27 mouse cellular contexts compared by ENCODE assay signal in genomic region chr9:52371296-52371695, GRCm38 (mm10).
DNase-seq lines count a peak whose midpoint lies in the region; ATAC-seq lines count a peak whose summit lies in the region.
"Had no signal": no experiment of that assay in that cellular context is flagged by ENCODE, and none has a peak within 500 bp of the region (broad histone marks: within the 10 kb centered on the region; RNA-seq: fewer than 3 reads in every experiment).

No protein-coding gene starts in this region.

- no peaks in the 10 kb centered on the region for H3K4me1 ChIP-seq in embryonic facial prominence, embryonic 14.5 days (ENCODE audit: control insufficient read depth, insufficient read depth, low read length)
- peaks cover 8% of the 10 kb centered on the region; the same call in 1 of the 2 replicates for H3K4me1 ChIP-seq in forebrain, embryonic 14.5 days (ENCODE audit: control insufficient read depth, insufficient read depth, low read length)
- H3K4me1 ChIP-seq: embryonic facial prominence, embryonic 12.5 days; embryonic facial prominence, embryonic 15.5 days had no signal

- peak; percentile 45 for DNase-seq in retina, embryonic 14.5 days (ENCODE audit: low spot score)
- no peak for DNase-seq in retina, postnatal 1 day
- DNase-seq in Muller cell, postnatal 12 days (ENCODE audit: inconsistent ontology term), result peak; percentile 82
- DNase-seq in embryonic facial prominence, embryonic 14.5 days (ENCODE audit: low spot score), result peak; percentile 47
- no peak for DNase-seq in forebrain, embryonic 14.5 days (ENCODE audit: low spot score)
- no peak for DNase-seq in layer of hippocampus, postnatal 25 days (ENCODE audit: extremely low spot score in 1 of 2, low spot score in 1 of 2)
- DNase-seq: adrenal gland, adult 8-10 months; adrenal gland, postnatal 14 days; adrenal gland, postnatal 36 days; B cell, adult 2 months; cerebellum, adult 11-12 months; cerebellum, adult 2 months; cerebellum, adult 9-10 months; cerebellum, postnatal 10 days; cerebellum, postnatal 25 days; forebrain, postnatal 0 days had no signal

- H3K27me3 ChIP-seq in embryonic facial prominence, embryonic 14.5 days (replicated peaks; ENCODE audit: control insufficient read depth, insufficient read depth, low read length), result 0 out of 2 replicates have a peak, but pooled peaks cover 2% of the 10 kb centered on the region
- no peaks in the 10 kb centered on the region for H3K27me3 ChIP-seq in forebrain, embryonic 14.5 days (replicated peaks; ENCODE audit: control insufficient read depth, insufficient read depth, low read length)
- H3K27me3 ChIP-seq: CH12.LX; embryonic facial prominence, embryonic 12.5 days; embryonic facial prominence, embryonic 15.5 days; forebrain, embryonic 12.5 days; forebrain, embryonic 15.5 days had no signal

- no peaks in the 10 kb centered on the region for H3K9me3 ChIP-seq in embryonic facial prominence, embryonic 14.5 days (ENCODE audit: control insufficient read depth, low read length)
- no peaks in the 10 kb centered on the region for H3K9me3 ChIP-seq in forebrain, embryonic 14.5 days (replicated peaks; ENCODE audit: control insufficient read depth, low read length)
- H3K9me3 ChIP-seq: embryonic facial prominence, embryonic 12.5 days; embryonic facial prominence, embryonic 15.5 days; forebrain, embryonic 10.5 days; forebrain, embryonic 12.5 days; forebrain, embryonic 15.5 days; G1E had no signal

- H3K36me3 ChIP-seq in embryonic facial prominence, embryonic 14.5 days (ENCODE audit: control insufficient read depth, insufficient read depth, low read length), result no peaks in the 10 kb centered on the region
- no peaks in the 10 kb centered on the region for H3K36me3 ChIP-seq in forebrain, embryonic 14.5 days (ENCODE audit: control insufficient read depth, insufficient read depth, low read length)
- H3K36me3 ChIP-seq: embryonic facial prominence, embryonic 12.5 days; embryonic facial prominence, embryonic 15.5 days; forebrain, embryonic 10.5 days; forebrain, embryonic 12.5 days; forebrain, embryonic 15.5 days; G1E had no signal

- no peak overlapping the region for H3K4me2 ChIP-seq in embryonic facial prominence, embryonic 14.5 days (ENCODE audit: low read depth, low read length)
- H3K4me2 ChIP-seq in forebrain, embryonic 14.5 days (ENCODE audit: low read length), result no peak overlapping the region
- H3K4me2 ChIP-seq: embryonic facial prominence, embryonic 12.5 days; embryonic facial prominence, embryonic 15.5 days; forebrain, embryonic 12.5 days; forebrain, embryonic 15.5 days had no signal

- no peak overlapping the region for H3K27ac ChIP-seq in embryonic facial prominence, embryonic 14.5 days (replicated peaks; ENCODE audit: low read depth, low read length)
- H3K27ac ChIP-seq in forebrain, embryonic 14.5 days (ENCODE audit: low read depth, low read length), result no peak overlapping the region
- H3K27ac ChIP-seq: embryonic facial prominence, embryonic 12.5 days; embryonic facial prominence, embryonic 15.5 days; forebrain, embryonic 10.5 days; forebrain, embryonic 12.5 days; forebrain, embryonic 15.5 days had no signal

- no peak overlapping the region for H3K9ac ChIP-seq in embryonic facial prominence, embryonic 14.5 days (ENCODE audit: low read depth, low read length)
- no peak overlapping the region for H3K9ac ChIP-seq in forebrain, embryonic 14.5 days (ENCODE audit: low read length)
- H3K9ac ChIP-seq: embryonic facial prominence, embryonic 12.5 days; embryonic facial prominence, embryonic 15.5 days; forebrain, embryonic 12.5 days; forebrain, embryonic 15.5 days; forebrain, postnatal 0 days had no signal

- WGBS in embryonic facial prominence, embryonic 14.5 days, result 86% methylated on average over 1 of the region's 1 CpGs
- WGBS in forebrain, embryonic 14.5 days, result 93% methylated on average over 1 of the region's 1 CpGs

- no peak for ATAC-seq in embryonic facial prominence, embryonic 14.5 days (ENCODE audit: low read depth)
- ATAC-seq in forebrain, embryonic 14.5 days, result no peak
- ATAC-seq: activated CD4-positive, CD25-positive, alpha-beta regulatory T cell, adult 4 months; CD4-positive, CD25-positive, alpha-beta regulatory T cell, adult 4 months; forebrain, embryonic 15.5 days; forebrain, postnatal 0 days; Patski had no signal

- H3K4me3 ChIP-seq in embryonic facial prominence, embryonic 14.5 days (ENCODE audit: low read depth, low read length), result no peak overlapping the region
- H3K4me3 ChIP-seq in forebrain, embryonic 14.5 days (ENCODE audit: low read depth, low read length), result no peak overlapping the region
- H3K4me3 ChIP-seq: embryonic facial prominence, embryonic 12.5 days; embryonic facial prominence, embryonic 15.5 days; erythroblast, embryonic 14.5 days; forebrain, embryonic 10.5 days; forebrain, embryonic 12.5 days; forebrain, embryonic 15.5 days had no signal

Comparison
In these comparisons a context has a peak if more than half of its experiments do, and no peak if none do; other contexts are left out.
1. DNase-seq: peak in retina, embryonic 14.5 days (single experiment), Muller cell, postnatal 12 days (single experiment) and embryonic facial prominence, embryonic 14.5 days (single experiment); none in retina, postnatal 1 day (single experiment), forebrain, embryonic 14.5 days (single experiment) and layer of hippocampus, postnatal 25 days (0 of 2).